Mouse (Mus musculus) lung, postnatal 4 days (tissue): Measurements from ENCODE around the gene Gm38392.

Source experiments
- DNase-seq, 2 experiments: peaks; one replicate each; pipeline ENCODE4 v3.0.0; 2021

Gene Gm38392

GRCm38 (mm10) chr3:88197741-88198504 lies 89.1 kb downstream of the Gm38392 start:
- no peak for DNase-seq
